Mouse (Mus musculus) layer of hippocampus, adult 8-10 months (tissue): ENCODE measurements around the gene Gm10096. TPM values are rescaled to one million over a fixed set of nuclear protein-coding genes. Genes with fewer than 3 reads are reported as not detected.
"Not testable (repeated sequence)": the region's sequence is repeated elsewhere in the genome, so short reads cannot be mapped to it uniquely, and the experiment has no call there.

Experiments used
- DNase-seq, 2 experiments: peaks; one replicate each; pipeline ENCODE4 v3.0.0; 2022; ENCODE audit warnings: low spot score in 2 of 2
- total RNA-seq, 4 experiments: library from RNA; stranded (reverse); gene quantifications; 2 replicates each; pipeline ENCODE4 v1.2.4; 2022

The Gm10096 gene
- total RNA-seq, result not detected

DNA sequence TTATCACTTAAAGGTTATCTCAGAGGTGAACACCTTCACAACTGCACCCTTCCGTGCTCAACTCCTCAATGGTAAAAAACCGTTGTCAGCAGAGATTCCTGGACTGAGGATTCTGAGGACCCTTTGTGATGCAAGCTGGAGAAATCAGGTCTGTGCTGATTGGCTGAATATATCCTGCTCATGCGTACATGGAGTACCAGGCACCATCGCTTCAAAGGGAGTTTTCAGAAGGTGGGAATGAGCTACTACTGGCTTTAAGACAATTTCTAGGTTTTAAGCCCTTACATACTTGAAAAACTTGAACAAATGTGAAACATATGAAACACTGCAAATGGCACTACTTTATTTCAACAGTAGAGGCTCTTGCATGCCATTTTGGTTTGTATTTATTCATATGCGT lies at the start of gene Gm10096:
TSS of gene Gm10096 (minus strand) at position 101 of the 400 bp plus-strand sequence.
- DNase-seq, result not testable (repeated sequence)
